Mouse (Mus musculus) c-Kit-positive CD71-negative TER-119-negative erythroid progenitor cells, embryonic 14.5 days (primary cell): ENCODE measurements at regions not wholly inside any gene's neighbourhood (a gene's known extent, or its start where the extent isn't known, plus 50 kb on each side); places are given as distances from the start of the nearest gene placed in this dataset.
A peak's percentile ranks its signal among the peaks of the same experiment; 100 is the strongest.

Experiments used
- DNase-seq: peaks from one replicate; pipeline ENCODE4 v3.0.0-alpha.2; 2013; ENCODE audit warnings: low read depth

DNA sequence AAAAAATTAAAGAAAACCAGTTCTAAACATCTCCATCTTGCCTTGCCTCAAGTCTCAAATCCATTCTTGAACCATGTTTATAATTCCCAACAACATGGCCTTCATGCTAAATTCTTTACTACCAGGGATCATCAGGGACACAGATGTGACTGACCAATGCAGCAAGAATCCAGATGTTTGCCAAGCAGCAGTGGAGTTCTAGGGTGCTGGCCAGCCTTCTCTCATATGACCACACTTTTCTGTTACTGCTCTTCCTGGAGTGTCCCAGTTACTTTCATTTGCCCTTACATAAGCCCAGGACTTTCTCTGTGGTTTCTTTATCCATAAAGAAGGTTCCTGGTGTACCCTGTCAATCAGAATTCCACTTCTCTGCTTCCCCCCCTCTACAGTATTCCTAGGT, 185.4 kb upstream of the Cd180 start:
- no peak for DNase-seq

- no peak for DNase-seq
These were observed 182.6 kb upstream of the Cd180 start for GRCm38 (mm10) chr13:102510733-102511279.

DNA sequence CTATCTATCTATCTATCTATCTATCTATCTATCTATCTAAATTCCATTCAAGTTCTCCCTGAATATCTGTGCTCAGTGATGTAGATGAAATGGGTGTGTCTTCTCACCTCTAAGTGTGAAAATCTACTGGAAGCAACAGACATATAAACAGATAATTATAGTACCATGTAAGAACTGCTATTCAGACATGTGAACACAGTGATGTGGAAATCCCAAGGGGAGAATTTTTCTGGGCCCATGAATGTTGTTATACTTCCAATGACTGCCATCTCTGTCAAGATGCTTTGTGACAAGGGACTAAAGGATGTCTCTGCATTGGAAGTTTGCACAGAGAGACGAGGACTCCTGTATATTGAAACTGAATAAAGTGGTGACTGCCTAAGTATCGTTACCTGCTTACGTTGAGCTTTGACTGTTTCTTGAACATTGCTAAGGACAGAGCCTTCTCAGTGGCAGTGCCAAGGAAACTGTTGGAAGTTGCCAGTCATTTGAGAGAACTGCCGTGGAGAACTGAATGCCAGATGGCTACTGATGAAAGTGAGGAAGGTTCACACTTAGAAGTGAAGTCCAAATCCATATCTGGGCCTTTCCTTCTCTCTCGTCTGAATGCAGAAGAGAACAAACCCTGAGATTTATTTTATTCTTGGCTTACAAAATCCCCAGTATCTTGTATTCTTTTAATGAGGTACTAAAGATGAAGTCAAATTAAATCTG, 175.0 kb upstream of the Cd180 start:
- DNase-seq = no peak

- no peak for DNase-seq
These were observed 171.9 kb upstream of the Cd180 start for GRCm38 (mm10) chr13:102521427-102521826.

GRCm38 (mm10) chr13:102522080-102522479, 171.3 kb upstream of the Cd180 start:
- DNase-seq = no peak

GRCm38 (mm10) chr13:102526621-102527140, 166.7 kb upstream of the Cd180 start:
- no peak for DNase-seq

DNA sequence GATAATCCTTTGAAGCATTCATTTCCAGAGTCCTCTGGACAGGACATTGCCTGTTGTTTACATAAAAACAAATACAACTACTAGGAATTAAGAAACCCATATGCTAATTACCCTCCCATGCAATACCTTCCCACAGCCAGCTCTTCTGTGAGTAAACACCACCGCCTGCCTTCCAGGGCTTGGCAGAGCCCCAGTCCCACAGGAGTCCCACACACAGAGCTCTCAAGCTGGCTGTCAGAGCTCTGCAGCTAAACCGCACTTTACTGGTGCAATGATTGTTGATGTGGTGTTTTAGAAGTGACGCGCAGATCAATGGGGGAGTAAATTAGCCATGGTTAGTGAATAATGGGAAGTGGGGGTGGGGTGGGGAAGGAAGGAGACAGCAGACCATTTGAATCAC, 159.6 kb upstream of the Cd180 start:
- no peak for DNase-seq

DNA sequence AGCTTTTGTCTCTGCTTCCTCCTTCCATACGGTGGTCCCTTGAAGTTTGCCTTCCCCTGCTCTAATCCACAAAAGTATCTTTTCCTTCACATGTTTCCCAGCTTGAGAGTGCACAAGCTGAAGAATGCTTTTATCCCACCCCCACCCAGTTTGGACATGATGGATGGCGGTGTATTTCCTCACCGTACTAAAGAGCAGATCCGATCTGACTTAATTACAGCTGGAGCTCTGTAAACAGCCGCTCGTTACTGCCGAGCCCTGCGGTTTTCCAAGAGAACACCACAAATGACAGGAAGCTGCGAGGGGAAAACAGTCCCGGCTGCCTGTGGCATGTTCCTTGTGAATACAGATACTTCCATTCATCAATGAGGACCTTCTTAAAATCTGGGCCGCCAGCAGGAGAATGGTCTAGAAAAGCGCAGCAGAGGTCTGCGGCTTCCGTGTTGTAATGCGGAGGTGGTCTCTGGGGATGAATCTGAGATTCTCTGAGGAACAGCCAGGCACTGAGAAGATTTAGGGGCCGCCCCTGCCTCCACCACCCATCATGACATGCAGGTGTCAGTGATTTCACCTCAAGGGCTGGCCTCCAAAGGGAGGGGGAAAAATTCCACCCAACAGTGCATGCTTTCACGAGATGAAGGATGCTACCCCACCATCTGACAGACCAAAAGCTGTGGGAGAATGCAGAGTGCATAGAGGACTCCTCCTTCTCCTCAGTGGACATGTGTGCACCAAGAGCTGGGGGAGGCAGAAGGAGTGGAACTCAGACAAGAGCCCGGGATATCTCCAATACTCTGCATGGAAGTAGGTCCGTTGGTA, 155.7 kb upstream of the Cd180 start:
- peak; percentile 7 for DNase-seq

DNA sequence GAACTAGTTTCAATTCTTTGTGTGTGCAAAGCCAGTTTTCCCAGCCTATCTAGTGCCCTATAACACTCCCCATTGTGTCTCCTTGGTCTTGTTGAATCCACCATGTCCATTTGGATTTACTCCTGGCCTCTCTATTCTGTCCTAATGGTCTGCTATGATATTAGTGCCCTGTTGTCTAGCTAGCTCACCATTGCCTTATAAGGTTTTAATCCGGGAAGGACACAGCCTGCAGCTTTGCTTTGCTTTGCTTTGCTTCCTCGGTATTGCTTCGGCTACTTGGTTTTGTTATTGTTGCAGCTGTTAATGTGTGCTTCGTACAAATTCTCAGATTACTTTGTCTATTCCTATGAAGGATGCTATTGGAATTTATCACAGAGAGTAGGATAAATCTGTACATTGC, 152.9 kb upstream of the Cd180 start:
- no peak for DNase-seq

DNA sequence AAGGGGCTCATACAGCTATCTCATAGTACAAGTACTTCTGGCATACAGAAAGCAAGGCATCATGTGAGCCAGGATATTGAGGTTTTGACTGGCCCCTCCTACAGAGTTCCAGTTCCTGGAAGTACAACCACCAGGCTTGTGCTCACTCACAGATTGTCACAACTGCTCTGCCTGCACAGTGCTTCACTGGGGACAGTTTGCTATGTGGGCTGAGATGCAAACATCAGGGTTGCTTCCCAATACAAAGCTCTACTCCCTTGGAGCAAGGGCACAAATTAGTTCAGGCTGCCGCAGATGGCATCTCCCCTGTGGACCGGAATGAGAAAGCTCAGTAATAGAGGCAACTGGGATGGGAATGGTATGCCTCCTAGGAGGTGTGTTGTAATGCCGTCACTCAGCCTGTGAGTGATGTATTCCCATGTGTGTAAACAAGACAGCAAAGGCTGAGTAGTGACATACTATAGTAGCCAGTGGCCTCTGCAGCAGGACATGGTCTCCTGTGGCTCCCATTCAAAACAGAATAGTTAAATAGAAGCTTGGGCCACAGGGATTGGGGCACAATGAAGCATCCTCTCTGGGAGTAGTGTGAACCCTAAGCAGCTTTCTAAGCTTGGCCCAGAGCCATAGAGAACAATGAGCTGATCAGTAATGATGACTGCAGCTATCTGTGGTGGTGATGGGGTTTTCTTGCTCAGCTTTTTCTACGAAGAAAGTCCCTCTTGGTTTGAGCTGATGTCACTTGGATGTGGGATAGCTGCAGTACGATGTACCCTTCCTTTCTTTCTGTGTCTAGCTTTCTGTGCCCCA, 148.8 kb upstream of the Cd180 start:
- DNase-seq = no peak

GRCm38 (mm10) chr13:102545845-102546615, 147.3 kb upstream of the Cd180 start:
- DNase-seq = no peak

DNA sequence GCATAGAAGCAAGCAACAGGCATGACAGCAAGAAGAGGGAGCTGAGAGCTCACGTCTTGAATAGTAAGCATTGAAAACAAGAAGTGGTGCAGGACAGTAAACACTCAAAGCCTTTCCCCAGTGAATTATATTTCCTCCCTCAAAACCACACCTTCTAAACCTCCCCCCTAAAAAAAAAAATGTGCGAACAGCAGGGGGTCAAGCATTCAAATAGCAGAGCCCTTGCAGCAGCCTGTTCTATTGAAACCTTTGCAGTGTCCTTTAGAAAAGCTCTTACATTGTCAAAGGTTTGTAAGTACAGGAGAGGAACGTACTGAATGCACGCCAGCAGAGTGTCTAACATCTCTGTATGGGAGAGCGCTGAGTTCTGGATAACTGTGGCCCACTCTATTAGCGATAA, 145.1 kb upstream of the Cd180 start:
- DNase-seq = no peak

DNA sequence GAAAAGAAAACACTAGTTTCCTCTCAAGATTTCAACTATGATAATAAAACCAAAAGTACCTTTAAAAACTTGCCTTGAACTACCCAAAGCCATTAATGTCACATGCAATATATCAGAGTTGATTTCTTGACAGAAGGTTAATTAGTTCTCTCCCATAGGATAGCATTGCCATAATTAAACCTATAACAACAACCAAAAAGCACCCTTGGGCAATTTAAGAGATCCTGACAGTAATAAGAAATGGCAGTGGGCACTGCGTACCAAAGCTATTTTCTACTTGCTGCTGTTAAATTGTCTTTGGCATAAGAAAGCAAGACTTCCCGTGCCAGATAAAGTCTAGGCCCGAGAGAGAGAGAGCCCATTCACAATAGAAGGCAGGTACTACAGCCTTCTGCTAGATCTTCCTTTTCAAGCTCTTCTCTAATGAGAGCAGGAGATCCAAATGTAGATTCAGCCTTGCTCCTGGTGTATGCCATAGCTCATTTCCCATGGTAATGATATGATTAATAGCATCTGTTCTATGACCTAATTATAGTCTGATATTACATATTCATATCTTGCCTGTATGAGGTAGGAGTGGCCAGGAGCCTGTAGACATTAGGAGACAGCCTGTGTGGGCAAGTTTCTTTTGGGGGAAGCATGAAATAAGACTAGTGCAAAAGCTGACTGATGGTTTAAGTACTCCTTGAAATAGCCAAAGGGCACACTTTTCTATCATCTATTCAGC, 126.3 kb upstream of the Cd180 start:
- no peak for DNase-seq

GRCm38 (mm10) chr13:102569580-102569979, 123.8 kb upstream of the Cd180 start:
- DNase-seq = no peak

DNA sequence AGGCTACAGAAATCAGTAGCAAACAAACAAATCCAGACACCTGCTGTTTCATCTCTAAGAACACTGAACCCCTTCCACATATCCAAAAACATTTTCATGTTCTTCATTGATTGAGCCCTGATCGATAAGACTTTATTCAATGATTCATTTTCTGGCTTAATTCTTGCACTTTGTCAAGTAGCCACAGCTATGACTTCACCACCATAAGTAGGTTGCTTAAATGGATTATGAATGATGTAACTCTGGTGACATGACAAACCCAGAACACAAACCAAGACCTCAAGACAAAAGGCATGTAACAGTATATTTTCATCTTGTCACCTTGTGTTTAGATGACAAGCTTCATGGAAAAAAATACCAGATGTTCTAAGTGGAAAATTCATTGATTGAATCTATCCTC, 123.1 kb upstream of the Cd180 start:
- DNase-seq = no peak

DNA sequence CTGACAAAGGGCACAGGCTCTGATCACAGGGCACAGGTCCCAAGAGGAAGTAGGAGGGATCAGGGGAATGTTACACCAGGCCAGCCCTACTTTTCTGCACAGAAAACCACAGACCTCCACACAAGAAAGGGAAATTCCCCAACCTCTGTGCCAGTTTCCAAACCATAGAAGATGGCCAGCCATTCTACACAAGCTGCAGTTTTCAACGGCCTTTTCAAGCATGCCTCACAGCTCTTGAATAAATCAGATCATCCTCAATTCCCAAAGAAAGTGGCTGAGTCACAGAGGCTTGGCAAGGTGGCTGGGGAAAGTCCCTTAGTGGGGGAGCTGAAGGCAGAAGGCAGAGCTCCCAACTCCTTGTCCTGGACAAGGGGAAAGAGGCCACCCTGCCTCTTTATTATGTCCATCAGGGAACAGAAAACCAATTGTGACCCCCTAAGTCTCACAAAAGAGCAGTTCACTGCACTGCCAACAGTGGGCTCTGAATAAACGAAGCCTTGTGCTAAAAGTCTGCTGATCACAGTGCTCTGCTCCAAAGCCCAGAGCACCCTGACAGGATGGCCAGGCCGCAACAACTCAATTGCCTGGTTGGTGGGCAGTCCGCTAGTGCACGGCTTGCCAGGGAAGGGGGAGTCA, 120.0 kb upstream of the Cd180 start:
- DNase-seq = no peak

DNA sequence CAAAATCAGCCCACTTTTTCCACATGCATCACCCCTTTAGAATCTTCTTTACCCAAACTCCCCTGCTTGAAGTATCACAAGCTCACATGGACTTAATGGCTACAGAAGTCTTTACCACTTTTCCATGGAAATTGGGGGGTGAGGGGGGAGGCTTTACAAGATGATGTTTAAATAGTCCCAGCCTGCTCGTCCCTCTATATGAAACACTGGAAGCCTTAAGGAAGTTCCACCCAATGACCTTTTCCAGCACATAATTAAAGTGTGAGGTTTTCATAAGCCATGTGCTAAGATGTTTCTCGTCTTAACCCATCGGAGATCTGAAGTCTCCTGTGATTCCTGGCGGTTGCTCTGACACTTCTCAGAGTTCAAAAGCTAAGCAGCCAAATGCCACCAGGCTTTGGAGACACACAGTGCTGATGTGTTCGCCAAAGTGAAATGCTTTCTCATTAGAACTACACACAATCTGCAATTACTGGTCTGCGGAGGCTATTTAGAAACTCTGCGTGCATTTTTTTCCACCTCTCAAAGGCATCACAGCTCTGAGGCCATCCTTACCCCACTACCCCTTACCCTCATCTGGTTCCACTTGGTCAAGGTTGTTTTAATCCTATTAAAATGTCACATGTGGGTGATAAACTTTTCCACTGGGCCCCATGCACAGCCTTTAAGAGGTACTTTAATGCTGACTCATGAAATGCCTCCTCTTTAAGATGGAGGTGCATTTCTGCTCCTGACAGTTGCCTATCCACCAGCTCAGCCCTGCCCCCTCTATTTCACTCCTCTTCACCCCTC, 116.3 kb upstream of the Cd180 start:
- no peak for DNase-seq

DNA sequence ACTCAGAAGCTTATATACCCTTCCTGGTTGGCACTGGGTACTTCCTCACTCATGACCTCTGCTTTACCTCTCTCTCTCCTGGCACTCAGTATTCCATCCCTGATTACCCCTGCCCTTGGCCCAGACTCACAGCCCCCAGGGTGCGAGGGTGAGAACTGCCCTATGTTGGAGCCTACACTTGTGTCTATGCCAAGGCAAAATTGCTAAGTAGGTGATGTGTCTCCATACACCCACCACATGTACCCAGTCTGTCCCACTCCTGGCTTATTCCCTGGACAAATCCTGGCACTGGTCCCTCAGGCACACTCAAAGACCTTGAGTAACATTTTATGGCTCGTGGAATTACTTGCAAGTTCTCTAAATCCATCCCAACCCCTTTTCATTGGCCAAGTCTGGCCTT, 114.5 kb upstream of the Cd180 start:
- DNase-seq = no peak

DNA sequence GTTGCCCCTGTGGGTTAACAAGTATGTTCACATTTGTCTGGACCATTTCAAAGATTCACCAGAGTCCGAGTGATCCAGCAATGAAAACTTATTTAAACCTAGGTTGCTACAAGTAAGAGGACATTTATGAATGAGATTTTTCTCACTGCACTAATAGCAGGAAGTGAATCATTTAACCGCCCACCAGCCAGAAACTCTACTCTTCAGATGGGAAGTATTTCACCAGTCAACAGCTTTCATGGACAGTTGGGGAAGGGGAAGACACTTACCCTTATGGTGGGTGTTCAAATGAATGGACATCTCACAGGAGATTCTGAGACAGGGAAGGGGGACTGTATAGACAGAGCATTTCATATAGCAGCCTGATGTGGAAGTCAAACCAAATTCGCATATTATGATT, 113.7 kb upstream of the Cd180 start:
- DNase-seq = no peak
